Mouse (Mus musculus) adrenal gland, adult 2 months (tissue): ENCODE results near the gene Nos1ap. TPM values are rescaled to one million over a fixed set of nuclear protein-coding genes. Genes with fewer than 3 reads are reported as not detected.

ENCODE experiments used
- DNase-seq: peaks from one replicate; pipeline ENCODE4 v3.0.0; 2021
- polyA plus RNA-seq: library from polyadenylated mRNA; depleted of rRNA; stranded (reverse); fragments of >200 nt; gene quantifications from 2 replicates; pipeline ENCODE4 v1.2.3, GENCODE M21; 2012
- total RNA-seq, 2 experiments: library from RNA; stranded (reverse); gene quantifications; 2 replicates each; pipeline ENCODE4 v1.2.3; 2021

The Nos1ap gene
- total and polyA plus RNA-seq, 3 experiments, result 22.0 to 44.8 (median 24.1) TPM

DNA sequence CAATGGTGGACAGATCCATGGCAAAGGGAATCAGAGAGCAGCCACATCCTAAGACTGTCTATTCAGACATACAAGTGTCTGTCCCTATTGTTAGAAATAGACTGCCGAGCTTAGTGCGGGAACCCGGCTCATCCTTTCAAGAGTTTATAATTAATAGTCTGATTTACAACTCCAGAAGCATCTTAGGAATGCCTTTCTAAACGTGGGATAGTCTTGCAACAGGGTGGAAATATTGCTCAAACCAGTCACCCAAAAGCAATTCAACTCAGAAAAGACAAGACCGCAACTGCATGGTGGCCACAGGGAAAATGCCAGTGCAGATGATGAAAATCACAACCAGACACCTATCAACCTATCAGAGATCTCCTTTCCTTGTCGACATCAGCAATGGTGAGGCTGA is 173.5 kb downstream of the Nos1ap start:
- no peak for DNase-seq

DNA sequence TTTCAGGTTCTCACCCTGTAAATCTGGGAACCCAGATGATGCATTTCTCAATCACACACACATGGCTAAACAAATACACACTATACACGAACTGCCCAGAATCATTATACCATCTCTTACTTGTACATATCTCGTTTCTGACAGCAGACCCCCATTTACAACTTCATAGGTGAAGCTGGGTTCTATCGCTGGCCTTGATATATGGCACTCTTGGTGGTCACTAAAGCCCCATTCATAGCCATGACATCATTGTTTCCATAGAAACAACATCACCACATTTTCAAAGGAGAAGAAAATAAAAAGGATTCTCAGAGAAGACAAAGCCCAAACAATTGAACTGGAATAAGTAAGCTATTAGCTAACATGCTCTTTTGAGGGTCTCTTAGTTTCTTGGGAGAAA is 174.3 kb downstream of the Nos1ap start:
- no peak for DNase-seq

DNA sequence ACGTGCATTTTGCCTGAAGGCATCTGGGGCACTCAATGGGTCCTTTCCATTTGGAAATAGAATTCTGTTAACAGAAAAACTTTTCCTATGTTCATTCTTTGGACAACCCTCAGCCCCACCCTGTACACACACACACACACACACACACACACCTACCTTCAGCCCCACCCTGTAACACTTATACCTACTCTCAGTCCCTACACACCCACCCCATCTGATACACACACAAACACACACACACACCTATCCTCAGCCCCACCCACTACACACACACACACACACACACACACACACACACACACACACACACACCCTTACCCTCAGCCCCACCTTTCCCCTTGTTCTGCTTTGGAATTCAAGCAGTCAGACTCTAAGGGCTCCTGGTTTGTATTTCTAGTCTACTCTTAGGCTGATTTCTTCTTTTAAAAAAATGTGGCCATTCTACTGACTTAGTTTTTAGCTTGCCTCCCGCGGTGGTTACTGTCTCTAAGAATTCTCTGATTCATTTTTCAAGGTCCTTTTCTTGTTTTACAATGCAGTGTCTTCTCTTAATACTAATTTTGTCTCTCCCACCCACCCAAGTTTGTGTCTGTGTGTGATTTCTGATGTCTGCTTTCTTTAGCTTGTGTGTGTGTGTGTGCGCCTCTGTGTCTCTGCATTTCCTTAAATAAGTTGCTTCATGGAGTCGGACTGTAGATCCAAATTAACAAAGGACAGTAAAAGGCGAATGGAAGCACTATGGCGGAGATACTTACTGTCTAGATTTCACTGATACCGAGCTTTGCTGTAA is 179.1 kb downstream of the Nos1ap start:
- DNase-seq, result no peak

DNA sequence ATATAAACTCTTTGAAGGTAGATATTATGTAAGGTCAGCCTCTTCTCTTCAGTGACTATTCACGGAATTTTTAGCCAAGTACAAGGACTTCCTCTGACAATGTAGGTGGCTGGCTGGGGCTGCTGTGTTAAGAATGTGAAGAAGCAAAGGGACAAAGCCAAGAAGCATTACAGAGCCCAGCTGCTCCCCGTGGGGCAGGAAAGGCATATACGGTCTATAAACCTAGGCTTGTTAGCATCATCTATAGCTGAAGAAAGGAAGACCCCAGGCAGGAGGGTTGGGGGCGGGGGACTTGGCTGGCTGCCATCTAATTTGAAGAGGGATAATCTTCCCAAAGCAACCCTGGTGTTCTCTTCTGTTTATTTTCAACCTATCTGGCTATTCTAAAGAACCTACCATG is 180.6 kb downstream of the Nos1ap start:
- no peak for DNase-seq

DNA sequence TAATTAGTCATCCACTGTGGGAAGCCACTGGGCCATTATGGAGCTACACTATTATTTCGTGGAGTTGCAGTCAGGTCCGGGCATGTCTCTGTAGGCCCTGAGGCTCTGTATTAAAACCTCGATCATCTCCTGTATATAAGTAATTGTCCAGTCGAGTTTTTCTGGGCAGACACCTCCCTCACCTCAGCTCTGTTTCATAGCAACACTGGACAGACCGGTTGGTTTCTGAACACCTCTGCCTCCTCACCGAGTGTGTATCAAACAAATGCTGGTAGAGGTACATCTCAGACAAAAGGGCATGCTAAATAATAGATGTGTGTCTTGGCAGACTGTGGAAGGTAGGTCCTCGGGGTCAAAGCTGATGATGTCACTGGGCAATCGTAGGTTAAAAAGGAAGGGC is 182.7 kb downstream of the Nos1ap start:
- no peak for DNase-seq

DNA sequence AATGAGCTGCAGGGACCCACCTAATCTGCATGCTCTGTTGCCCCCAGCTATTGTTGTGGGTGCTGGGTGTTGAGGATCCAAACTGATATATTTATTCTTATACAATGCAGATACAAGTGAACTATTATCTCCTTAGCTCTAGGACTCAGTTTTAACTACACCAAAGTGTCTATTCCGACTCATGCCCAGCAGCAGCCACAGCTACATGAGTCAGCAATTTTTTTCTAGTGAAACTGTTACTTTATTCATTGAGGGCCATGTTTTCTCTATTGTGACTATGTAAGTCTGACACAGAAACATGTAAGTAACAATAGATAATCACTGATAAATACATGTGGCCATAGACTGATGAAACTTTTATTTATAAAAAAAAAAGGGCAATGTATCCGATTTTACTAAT is 184.5 kb downstream of the Nos1ap start:
- DNase-seq, result no peak

DNA sequence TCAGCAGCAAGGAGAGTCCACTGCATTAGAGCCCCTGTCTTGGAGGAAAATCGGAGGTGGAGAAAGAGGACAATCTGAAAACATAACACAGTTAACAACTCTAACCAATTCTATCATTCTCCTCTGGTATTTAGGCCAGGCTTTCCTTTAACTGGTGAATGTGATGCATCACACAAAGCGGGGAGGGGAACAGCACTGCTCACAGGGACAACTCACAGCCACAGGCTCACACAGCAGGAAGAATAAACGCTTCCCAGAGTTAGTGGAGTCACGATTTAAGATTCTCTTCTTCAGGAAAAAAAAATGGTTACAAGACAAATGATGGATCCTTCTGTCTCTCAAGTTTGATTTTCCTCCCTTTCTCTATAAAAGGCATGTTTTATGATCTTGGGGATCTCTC is 187.0 kb downstream of the Nos1ap start:
- DNase-seq, result no peak

DNA sequence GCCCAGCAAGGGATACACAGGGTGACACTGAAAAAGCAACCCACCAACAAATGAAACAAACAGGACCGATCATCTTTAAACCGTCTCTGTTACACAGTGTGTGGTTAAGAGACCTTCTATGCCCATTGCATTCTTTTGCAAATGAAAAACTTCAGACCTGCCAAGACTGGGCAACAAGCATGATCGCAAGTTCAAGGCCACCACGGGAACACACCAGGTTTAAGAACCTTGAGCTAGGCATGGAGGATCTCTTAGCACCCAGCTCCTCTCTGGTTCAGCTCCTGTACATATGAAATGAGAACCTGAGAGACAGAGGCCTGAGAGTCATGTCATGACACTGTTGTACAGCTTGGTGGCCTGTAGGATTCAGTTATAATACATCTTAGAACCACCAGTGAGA is 190.8 kb downstream of the Nos1ap start:
- no peak for DNase-seq

DNA sequence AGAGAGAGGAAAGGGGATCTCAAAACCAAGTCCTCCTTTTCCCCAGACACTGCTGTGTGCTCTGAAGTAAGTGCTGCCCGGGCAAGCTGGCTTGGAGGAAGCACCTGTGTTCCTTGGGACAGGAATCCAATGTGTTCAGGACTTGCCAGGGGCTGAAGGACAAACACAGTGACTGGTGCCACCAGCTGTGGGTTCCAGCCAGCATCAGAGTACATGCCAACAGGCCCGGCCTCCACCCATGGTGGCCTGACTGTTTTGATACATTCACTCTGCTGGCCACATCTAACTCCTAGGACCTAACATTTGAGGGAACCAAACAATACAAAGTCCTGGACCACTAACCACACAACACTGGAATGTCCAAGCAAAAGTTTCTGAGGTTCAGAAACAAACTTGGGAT is 194.6 kb downstream of the Nos1ap start:
- peak; percentile 50 for DNase-seq

DNA sequence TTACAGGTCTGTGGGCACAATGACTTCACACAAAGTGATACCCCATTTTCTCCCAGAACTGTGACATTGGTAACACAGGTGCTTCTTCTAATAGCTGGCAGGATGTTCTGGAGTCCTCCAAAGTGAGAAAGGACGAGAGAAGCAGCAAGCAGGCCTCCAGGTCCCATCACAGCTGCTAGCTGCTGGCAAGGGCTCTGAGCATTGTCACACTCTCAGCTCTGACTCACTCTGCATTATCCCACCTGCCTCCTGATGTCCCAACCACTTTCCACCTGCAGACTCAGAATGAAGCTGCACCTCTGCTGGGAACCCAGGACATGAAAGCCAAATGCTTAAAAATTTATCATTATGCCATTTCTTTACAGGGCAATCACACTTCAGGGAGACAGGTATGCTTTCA is 195.0 kb downstream of the Nos1ap start:
- DNase-seq, result no peak

DNA sequence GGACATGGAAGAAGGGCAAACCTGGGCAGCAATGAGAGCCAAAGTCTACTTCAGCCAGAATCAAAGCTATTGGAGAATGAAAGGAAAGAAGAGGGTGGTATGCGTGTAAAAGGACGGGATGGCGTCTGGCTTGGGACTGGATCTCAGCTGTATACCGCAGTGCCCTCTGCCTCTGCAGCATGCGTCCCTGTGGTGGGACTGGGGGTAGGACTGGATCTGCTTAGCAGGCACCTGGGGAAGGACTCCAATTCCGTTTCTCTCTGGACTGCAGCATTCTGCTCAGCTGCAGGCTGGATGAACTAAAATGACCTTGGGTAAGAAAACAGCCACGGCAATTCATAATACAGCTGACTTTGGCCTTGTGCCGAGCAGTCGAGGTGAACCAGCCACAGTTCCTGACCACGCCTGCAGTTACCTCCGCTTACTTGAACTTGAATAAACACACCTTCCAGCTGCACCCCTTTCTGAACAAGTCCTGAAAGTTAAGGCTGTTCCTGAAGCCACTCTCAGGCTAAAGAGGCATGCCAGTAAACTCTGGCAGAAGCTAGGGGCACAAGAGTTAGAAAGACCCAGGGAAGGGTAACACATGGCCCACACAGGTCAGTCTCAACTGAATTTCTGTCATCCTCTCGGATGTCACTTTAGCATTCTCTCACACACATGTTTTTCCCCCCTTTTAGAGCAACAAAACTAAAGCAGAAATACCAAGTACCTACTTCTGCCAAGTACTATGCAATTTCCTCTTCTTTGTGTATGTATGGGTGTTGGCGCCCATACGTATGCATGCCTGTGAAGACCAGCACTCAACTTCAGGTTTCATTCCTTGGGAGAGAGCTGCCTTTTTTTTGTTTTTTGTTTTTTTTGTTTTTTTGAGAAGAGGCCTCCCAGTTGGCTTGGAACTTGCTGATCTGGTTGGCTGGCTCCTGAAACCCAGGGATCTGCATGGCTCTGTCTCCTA is 196.6 kb downstream of the Nos1ap start:
- peak; percentile 85 for DNase-seq

DNA sequence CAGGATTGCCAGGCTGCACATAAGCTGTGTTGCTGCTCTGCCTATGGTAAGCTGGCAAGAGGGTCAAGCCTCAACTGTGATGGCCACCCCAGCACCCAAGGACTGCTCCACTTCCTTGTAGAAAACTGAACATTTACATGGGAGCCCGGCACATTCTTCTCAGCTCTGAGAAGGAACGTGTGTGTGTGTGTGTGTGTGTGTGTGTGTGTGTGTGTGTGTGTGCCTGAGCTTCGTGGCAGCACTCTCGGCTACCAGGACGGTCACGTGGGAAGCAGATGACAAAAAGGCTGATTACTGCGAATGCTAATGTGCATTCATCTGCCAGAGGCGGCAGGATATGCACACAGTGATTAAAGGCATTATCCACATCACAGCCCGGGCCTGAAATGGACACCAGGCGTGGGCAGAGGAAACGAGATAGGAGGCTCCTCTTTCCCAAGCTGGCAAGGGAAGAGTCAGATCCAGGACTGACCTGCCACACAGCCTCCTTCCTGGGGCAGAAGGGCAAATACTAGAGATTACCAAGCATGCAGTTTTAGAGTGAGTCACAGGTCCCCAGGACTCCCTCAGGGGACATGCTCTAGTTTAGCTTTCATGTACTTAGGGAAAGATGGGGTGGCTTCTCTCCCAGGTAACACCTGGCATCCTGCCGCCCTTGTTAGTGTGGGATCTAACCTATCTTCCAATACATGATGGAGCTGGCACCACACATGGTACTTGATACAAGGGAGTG is 202.3 kb downstream of the Nos1ap start:
- peak; percentile 53 for DNase-seq

DNA sequence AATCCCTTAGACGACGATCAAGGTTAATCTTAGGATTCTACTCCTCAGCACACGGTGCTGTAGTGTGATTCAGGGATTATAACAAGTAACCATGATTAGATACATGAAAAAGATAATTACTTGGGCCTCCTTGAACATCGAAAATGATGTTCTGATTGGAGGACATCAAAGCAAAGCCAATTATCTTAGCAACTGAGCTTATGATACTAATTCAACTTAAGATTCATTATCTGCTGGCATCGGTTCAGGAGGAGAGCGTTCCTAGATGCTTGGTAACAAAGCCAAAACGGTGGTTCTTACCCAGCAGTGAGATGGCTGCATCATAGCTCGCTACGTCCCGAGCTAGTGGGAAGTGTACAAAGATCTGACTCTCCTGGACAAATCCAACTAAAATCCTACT is 204.2 kb downstream of the Nos1ap start:
- DNase-seq, result no peak

DNA sequence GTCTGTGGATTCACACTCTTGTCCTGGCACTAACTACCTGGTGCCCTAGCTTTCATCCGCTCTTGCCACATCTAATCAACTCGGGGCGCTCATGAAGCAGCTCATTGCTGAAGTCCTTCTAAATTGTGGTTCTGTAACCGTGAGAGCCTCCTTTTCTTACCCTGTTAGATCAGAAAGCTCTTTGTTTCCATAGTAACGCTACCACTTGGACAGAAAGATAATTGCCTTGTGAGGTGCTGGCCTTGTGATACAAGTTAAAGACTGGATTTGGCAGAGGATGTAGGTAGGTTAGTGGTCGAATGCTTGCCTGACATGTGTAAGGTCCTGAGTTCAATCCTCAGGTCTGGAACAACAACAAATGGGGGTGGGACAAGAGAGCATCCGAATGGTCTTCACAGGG is 206.1 kb downstream of the Nos1ap start:
- no peak for DNase-seq

DNA sequence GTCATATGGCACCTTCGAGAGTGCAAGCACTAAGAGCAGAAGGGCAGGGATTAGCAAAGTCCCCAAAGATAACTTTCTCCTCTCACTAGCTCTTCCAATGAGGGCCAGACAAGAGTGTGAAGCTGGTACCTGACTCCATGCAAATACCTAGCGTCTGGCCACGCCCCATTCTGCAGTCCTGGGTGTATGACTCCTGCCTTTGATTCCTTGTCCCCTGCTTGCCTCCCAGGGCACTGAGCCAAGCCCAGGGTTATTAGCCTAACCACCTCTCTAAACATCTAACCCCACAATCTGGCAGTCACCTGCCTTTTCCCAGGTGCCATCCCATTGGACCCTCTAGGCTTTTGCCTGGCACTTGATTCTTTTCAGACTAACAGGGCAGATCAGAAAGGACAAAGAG is 208.2 kb downstream of the Nos1ap start:
- DNase-seq, result no peak

DNA sequence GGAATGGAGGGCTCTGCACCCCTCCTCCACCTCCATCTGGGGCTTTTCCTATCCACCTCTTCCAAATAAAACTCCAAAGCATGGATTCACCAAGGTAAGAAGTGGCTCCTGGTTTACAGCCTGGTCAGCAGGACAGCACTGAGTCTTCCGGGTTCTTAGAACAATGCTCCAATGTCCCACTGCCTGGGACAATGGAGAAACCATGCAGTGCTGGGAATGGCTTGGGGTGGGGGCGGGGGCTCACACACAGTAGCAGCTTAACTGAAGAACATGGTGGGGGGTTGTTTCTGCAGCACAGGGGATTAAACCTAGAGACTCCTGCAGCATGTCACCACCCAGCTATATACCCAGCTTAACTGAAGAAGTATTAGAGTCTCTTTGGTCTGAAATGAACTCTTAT is 209.2 kb downstream of the Nos1ap start:
- no peak for DNase-seq

DNA sequence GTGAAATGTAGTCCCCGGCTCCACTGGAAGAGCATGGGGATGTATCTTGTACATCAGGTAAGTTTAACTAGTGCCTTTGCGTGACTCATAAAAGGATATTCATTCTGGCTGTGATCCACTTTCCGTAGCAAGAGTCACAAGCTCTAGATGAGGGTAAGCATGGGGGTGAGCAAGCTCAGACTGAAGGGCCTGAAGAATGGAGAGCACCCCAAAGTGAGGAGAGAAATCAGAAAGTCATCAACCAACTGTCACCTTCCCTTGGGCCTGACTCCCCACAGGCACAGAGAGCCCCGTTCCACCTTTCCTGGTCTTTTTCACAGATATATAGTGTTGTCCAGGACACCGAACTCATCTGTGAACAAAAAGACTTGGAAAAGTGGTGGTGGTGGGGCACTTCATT is 213.9 kb downstream of the Nos1ap start:
- no peak for DNase-seq

DNA sequence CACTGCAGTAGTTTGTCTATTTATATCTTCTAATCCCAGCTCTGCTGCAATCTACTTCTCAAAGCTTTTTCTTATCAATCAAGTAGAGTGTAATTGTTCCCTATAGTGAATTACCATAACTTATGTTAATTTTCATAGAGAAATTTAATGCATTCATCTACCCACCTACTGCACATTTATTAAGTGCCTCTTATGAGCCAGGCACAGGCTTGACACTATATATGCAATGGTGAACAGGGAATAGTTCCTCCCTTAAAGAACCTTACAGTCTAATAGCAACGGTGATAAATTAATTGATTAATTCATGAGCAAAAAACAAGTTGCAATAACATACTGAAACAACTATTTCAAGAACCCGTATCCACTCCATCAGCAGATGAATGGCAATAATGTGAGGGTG is 215.9 kb downstream of the Nos1ap start:
- DNase-seq, result no peak

DNA sequence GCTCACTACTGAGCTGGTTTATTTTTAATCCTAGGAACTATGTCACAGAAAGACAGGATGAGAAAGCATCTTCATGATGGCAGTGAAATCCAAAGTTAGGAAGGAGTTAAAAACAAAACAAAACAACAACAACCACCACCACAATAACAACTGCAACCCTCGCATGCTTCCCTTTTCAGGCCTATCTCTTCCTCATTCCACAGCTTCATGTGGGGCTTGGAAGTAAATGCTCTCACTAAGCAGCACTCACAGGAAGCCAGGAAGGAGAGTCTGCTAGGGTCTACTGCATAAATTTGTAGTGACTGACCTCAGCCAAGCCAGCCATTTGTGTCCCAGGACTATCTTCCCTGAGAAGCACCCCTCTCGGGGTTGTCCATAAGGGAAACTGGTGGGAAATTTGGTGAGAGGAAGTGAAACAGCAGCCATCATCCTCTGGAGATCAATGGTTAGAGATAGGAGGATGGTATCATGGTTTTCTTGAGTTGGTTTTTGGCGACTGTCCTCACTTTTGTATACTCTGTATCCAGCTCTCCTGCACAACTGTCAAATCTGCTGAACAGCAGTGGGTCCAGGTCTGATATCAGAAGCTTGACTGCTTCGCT is 218.4 kb downstream of the Nos1ap start:
- DNase-seq, result no peak

DNA sequence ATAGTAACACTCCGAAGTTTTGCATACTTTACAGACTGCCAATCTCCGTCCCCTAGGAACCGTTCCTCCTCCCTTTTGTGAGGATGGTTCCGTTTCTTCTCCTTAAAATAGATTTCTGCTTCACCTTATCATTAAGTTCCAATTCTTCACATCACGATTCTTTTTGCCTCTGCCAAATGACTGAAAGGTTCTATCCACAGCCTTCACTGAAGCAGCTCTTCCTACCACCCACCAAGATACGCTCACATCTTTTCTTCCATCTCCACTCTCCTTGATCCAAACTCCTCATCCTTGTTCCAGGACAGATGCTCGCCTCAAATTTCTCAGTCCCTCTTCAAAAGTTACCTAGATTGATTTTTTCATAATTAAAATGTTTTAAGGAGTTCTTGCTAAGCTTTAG is 220.8 kb downstream of the Nos1ap start:
- no peak for DNase-seq

DNA sequence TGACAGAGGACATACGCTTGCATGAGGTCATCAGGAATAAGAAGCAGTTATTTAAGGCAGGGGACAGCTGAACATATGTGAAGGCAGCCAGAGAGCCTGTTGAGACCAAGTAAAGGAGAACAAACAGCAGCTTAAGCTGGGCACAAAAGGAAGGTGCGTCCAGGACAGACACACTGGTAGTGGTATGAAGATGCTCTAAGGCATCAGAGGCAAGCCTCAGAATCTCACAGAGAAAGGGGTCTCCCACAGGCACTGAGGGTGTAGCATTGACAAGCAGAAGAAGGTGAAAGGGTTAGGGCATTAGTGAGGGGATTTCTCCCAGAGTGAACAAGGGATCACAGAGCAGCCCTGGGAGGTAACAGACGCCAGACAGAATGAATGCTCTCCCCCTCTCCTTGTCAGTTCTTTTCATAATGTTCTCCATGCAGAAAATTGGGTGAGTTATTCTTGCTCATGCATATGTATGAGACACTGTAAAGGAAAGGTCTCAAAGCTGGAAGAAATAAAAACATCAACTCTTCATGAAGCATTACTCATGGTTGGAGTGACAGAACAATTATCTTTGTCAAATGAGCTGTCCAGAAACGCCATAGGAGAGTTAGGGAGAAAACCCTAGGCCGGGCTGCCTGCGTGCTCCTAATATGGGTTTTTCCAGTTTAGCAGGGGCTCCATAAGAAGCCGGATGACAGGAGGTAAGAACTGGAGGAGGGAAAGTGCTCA is 222.5 kb downstream of the Nos1ap start:
- no peak for DNase-seq

DNA sequence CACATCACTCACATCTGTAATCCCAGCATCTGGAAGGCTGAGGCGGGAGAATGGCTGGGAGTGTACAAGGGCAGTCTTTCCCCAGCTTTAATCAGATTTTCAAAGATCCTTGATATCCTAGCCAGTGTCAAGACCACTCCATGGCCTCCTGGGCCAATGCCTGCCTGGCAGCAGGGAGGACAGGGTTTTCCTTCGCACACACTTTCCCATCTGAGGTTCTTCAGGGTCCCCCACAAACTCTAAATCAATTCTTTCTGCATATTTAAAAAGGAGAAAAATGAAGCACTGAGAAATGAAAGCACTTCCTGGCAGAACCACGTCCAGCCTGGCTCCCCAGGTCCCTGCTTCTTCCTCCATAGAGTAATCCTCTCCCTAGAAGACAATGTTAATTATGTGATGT is 225.9 kb downstream of the Nos1ap start:
- DNase-seq, result no peak
